ENCODE assay signal across 12 mouse cellular contexts in the genomic region with DNA sequence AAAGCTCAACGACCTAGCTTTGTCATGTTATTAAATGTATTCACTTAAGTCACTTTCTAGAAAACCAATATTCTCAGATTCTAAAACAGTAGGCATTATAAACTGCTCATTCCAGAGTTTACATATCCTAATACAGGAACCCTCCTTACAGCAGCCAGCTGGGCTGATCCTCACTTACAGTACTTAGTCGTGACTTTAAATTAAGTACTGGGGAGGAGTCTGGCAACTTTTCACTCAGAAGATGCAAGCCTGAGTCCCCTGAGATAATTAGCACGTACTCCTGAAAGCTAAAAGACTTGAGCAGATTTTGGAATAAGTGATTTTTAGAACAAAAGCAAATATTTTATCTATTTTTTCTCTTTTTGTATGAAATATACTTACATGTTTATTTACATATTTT. TPM values are rescaled to one million over a fixed set of nuclear protein-coding genes. Genes with fewer than 3 reads are reported as not detected.
DNase-seq lines count a peak whose midpoint lies in the region; ATAC-seq lines count a peak whose summit lies in the region.
"Had no signal": no experiment of that assay in that cellular context is flagged by ENCODE, and none has a peak within 500 bp of the region (broad histone marks: within the 10 kb centered on the region; RNA-seq: fewer than 3 reads in every experiment).

No protein-coding gene starts in this region.

- H3K9me3 ChIP-seq in heart, embryonic 15.5 days (replicated peaks): no peaks in the 10 kb centered on the region
- no peaks in the 10 kb centered on the region for H3K9me3 ChIP-seq in lung, embryonic 16.5 days (ENCODE audit: control insufficient read depth, low read length)
- H3K9me3 ChIP-seq: embryonic facial prominence, embryonic 12.5 days had no signal

- H3K27me3 ChIP-seq in heart, embryonic 15.5 days: no peaks in the 10 kb centered on the region
- no peaks in the 10 kb centered on the region for H3K27me3 ChIP-seq in lung, embryonic 16.5 days (ENCODE audit: control insufficient read depth, insufficient read depth, low read depth, low read length)
- H3K27me3 ChIP-seq: embryonic facial prominence, embryonic 12.5 days had no signal

- peaks cover 8% of the 10 kb centered on the region; the same call in 1 of the 2 replicates for H3K4me1 ChIP-seq in heart, embryonic 15.5 days (replicated peaks)
- no peaks in the 10 kb centered on the region for H3K4me1 ChIP-seq in lung, embryonic 16.5 days (replicated peaks; ENCODE audit: control insufficient read depth, insufficient read depth, low read length)

- H3K9ac ChIP-seq in heart, embryonic 15.5 days: peak overlapping the region; percentile 33; the same call in 1 of the 2 replicates
- H3K9ac ChIP-seq in lung, embryonic 16.5 days (ENCODE audit: low read length): no peak overlapping the region

- peak overlapping the region; percentile 59 for H3K4me2 ChIP-seq in heart, embryonic 15.5 days
- H3K4me2 ChIP-seq in lung, embryonic 16.5 days (ENCODE audit: low read depth, low read length): peak overlapping the region; percentile 29

- WGBS in heart, embryonic 15.5 days: 42% methylated on average over 3 of the region's 3 CpGs
- 50% methylated on average over 3 of the region's 3 CpGs for WGBS in lung, embryonic 16.5 days

- H3K36me3 ChIP-seq in heart, embryonic 15.5 days: no peaks in the 10 kb centered on the region
- no peaks in the 10 kb centered on the region for H3K36me3 ChIP-seq in lung, embryonic 16.5 days (ENCODE audit: control insufficient read depth, insufficient read depth, low read length)
- H3K36me3 ChIP-seq: embryonic facial prominence, embryonic 12.5 days had no signal

- peak overlapping the region; percentile 14; the same call in 1 of the 2 replicates for H3K4me3 ChIP-seq in heart, embryonic 15.5 days
- H3K4me3 ChIP-seq in lung, embryonic 16.5 days (ENCODE audit: low read length): no peak overlapping the region

- ATAC-seq in heart, embryonic 15.5 days (replicated peaks; ENCODE audit: insufficient number of reproducible peaks, insufficient read depth, low FRiP score, low read depth): no peak
- ATAC-seq in lung, embryonic 16.5 days (ENCODE audit: low read depth): no peak

- no peak for DNase-seq in heart, postnatal 14 days
- DNase-seq in lung, postnatal 25 days (ENCODE audit: low spot score): no peak
- peak; percentile 26 for DNase-seq in induced T-regulatory cell, adult 2 months (ENCODE audit: low read depth)
- DNase-seq in retina, postnatal 1 day: peak; percentile 42
- DNase-seq in gastrocnemius, postnatal 14 days: no peak
- DNase-seq: cerebellum, adult 2 months; heart, adult 2 months; lung, adult 18-20 months; thymus, postnatal 4 days had no signal

- peak overlapping the region; percentile 95 for H3K27ac ChIP-seq in heart, embryonic 15.5 days
- 0 out of 2 replicates have a peak overlapping the region, but pooled peaks have one; percentile 31 for H3K27ac ChIP-seq in lung, embryonic 16.5 days (ENCODE audit: low read length)
- H3K27ac ChIP-seq: embryonic facial prominence, embryonic 12.5 days had no signal

- intact Hi-C loops in heart, postnatal 14 days (cut with DNase I): loop anchor here (10.0 kb wide), 1 partner anchor 250 kb away; no protein-coding TSS in a partner anchor
- intact Hi-C loops in gastrocnemius, postnatal 14 days (cut with DNase I; ENCODE audit: low total_unique reads): no loop called here

RNA-seq across cellular contexts. Expression of a gene that starts 1.5 kb away (rescaled TPM):
- 61.8 and 73.2 TPM in 2 replicates for polyA plus RNA-seq in heart, embryonic 15.5 days (2015; fragmentation: Nextera tagmentation; extraction: Ambion mirVana)
- 10 to 100 TPM; 39.0 to 40.8 TPM for total RNA-seq in heart, postnatal 14 days (2021)
- 35.8 and 38.3 TPM in 2 replicates for polyA plus RNA-seq in lung, embryonic 16.5 days (2015; fragmentation: Nextera tagmentation; extraction: Ambion mirVana)
- total RNA-seq in gastrocnemius, postnatal 14 days (2021): 10 to 100 TPM; 46.8 to 50.3 TPM

Comparison
In these comparisons a context has a peak if more than half of its experiments do, and no peak if none do; other contexts are left out.
1. DNase-seq: peak in induced T-regulatory cell, adult 2 months (single experiment) and retina, postnatal 1 day (single experiment); none in heart, postnatal 14 days (0 of 2), lung, postnatal 25 days (single experiment) and gastrocnemius, postnatal 14 days (single experiment).